Mouse (Mus musculus) heart, embryonic 14.5 days (tissue): Measurements from ENCODE around the gene Ttc28. TPM values are rescaled to one million over a fixed set of nuclear protein-coding genes. Genes with fewer than 3 reads are reported as not detected.

Experiments
- ATAC-seq: fragments of 200-750 bp; cut with Nextera tagmentation; 2 replicates; pipeline ENCODE4 v1.8.0; 2017; ENCODE audit warnings: low read depth, moderate TSS enrichment; ENCODE audit not compliant: insufficient number of reproducible peaks, insufficient read depth, low FRiP score
- H3K27ac ChIP-seq, 2 experiments: fragments of 200-500 bp in 1 of 2; fragments of 300-500 bp in 1 of 2; sonication (generic) in 1 of 2; replicated peaks in 1 of 2; 2 replicates each; pipeline ENCODE4 v1.5.1; 2012 to 2014; ENCODE audit warnings: low read depth in 2 of 2, low read length in 2 of 2, control low read depth in 1 of 2, mild to moderate bottlenecking in 1 of 2, mixed read lengths in 1 of 2; ENCODE audit not compliant: control insufficient read depth in 1 of 2, insufficient read depth in 1 of 2
- H3K27me3 ChIP-seq: fragments of 300-500 bp; sonication (generic); 2 replicates; pipeline ENCODE4 v1.6.1; 2014; ENCODE audit warnings: mild to moderate bottlenecking, low read length, control low read depth; ENCODE audit not compliant: control insufficient read depth, insufficient read depth
- H3K36me3 ChIP-seq: fragments of 300-500 bp; sonication (generic); 2 replicates; pipeline ENCODE4 v1.6.1; 2014; ENCODE audit warnings: mild to moderate bottlenecking, control low read depth, low read length, mixed read lengths; ENCODE audit not compliant: control insufficient read depth, insufficient read depth
- H3K4me1 ChIP-seq, 2 experiments: fragments of 200-500 bp in 1 of 2; fragments of 300-500 bp in 1 of 2; sonication (generic) in 1 of 2; 2 replicates each; pipeline ENCODE4 v1.6.1; 2012 to 2014; ENCODE audit warnings: low read length in 2 of 2, control low read depth in 1 of 2, mixed read lengths in 1 of 2; ENCODE audit not compliant: control insufficient read depth in 2 of 2, insufficient read depth in 2 of 2
- H3K4me2 ChIP-seq: fragments of 300-500 bp; sonication (generic); 2 replicates; pipeline ENCODE4 v1.6.1; 2014; ENCODE audit warnings: mild to moderate bottlenecking, low read length
- H3K4me3 ChIP-seq, 2 experiments: fragments of 200-500 bp in 1 of 2; fragments of 300-500 bp in 1 of 2; sonication (generic) in 1 of 2; 2 replicates each; pipeline ENCODE4 v1.5.1; 2012 to 2014; ENCODE audit warnings: low read length in 2 of 2, mild to moderate bottlenecking in 2 of 2, control low read depth in 1 of 2, low read depth in 1 of 2, moderate library complexity in 1 of 2; ENCODE audit not compliant: control insufficient read depth in 1 of 2, insufficient read depth in 1 of 2
- H3K9ac ChIP-seq: fragments of 300-500 bp; sonication (generic); 2 replicates; pipeline ENCODE4 v1.6.1; 2014; ENCODE audit warnings: mild to moderate bottlenecking, low read length
- H3K9me3 ChIP-seq: fragments of 300-500 bp; sonication (generic); 2 replicates; pipeline ENCODE4 v1.6.1; 2016; ENCODE audit warnings: low read length, control low read depth; ENCODE audit not compliant: control insufficient read depth
- WGBS: fragments of 180-500 bp; shearing (Covaris S2); extraction: QIAGEN DNeasy Blood & Tissue Kit; methylation state at CpG from one replicate; pipeline ENCODE4 v1.1.7; 2014; 5-methylcytosine and 5-hydroxymethylcytosine counted together
- polyA plus RNA-seq: library from polyadenylated mRNA; unstranded; fragments of >200 nt; fragmentation: Nextera tagmentation; extraction: Ambion mirVana; gene quantifications from 2 replicates; pipeline ENCODE4 v1.2.1, GENCODE M21; 2014

Gene Ttc28
- polyA plus RNA-seq, 1 experiment from 2014 or later = 9.0 TPM

GRCm38 (mm10) chr5:111141139-111141885 is 261.7 kb downstream of the Ttc28 start:
- no peak for ATAC-seq
- no peak overlapping the region for H3K9ac ChIP-seq
- peaks cover 34 to 35% of the 10 kb centered on the region in 2 experiments for H3K4me1 ChIP-seq
- no peaks in the 10 kb centered on the region for H3K36me3 ChIP-seq
- no peak overlapping the region for H3K4me3 ChIP-seq
- no peaks in the 10 kb centered on the region for H3K27me3 ChIP-seq
- no peaks in the 10 kb centered on the region for H3K9me3 ChIP-seq
- no peak overlapping the region for H3K4me2 ChIP-seq
- H3K27ac ChIP-seq = no peak overlapping the region
- WGBS = 86% methylated on average over 20 of the region's 20 CpGs

DNA sequence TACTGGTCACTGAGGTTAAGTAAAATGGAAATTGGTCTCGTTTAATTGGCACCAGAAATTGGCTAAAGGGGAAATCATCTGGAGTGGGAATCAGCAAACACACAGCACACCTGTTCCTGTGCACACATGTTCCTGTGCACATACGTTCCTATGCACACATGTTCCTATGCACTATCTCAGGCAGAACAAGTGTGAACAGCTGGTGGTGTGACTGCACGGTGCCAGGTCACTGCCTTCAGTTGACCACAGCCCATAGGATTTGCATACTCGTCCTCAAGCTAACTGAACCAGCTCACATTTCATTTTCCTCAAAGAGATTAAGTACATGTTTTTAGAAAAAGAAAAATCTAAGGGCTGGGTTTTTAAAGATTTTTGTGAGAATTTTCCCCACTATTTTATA is 263.2 kb downstream of the Ttc28 start:
- Histone ChIP-seq H3K9ac (no peak overlapping the region), H3K36me3 (no peaks in the 10 kb centered on the region), H3K9me3 (no peaks in the 10 kb centered on the region)

GRCm38 (mm10) chr5:111144411-111144810 is 264.8 kb downstream of the Ttc28 start:
- no peak overlapping the region for H3K4me3 ChIP-seq
- no peak overlapping the region for H3K27ac ChIP-seq
- no peaks in the 10 kb centered on the region for H3K36me3 ChIP-seq
- peaks cover 5 to 10% of the 10 kb centered on the region in 2 experiments for H3K4me1 ChIP-seq
- no peaks in the 10 kb centered on the region for H3K9me3 ChIP-seq
- ATAC-seq = no peak
- no peak overlapping the region for H3K4me2 ChIP-seq
- H3K9ac ChIP-seq = no peak overlapping the region
- WGBS = 78% methylated on average over 7 of the region's 7 CpGs
- H3K27me3 ChIP-seq = no peaks in the 10 kb centered on the region

More for the DNA sequence above, 263.2 kb downstream of the Ttc28 start:
- H3K4me2 ChIP-seq = no peak overlapping the region
- no peak for ATAC-seq
- no peaks in the 10 kb centered on the region for H3K27me3 ChIP-seq
- H3K27ac ChIP-seq = no peak overlapping the region
- H3K4me3 ChIP-seq = no peak overlapping the region
- H3K4me1 ChIP-seq = peaks cover 19 to 25% of the 10 kb centered on the region in 2 experiments
- 78% methylated on average over 4 of the region's 4 CpGs for WGBS

DNA sequence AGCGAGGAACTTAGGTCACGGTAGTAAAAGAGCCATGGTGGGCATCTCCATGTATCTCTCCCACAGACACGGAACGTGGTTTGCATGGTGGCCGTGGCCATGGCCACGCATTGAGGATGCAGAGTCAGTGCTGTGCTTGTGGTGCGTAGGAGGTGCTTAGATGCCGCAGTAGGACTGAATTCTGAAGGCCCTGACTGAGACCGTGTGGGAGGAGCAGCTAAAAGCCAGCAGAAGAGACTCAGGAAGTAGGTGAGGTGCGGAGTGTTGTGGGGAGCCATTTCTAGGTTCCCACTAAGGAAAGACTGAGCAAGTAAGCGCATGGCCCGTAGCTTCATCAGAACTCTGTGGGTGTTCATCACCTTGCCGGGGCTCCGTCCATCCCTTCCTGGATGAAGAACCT is 271.0 kb downstream of the Ttc28 start:
- no peak overlapping the region for H3K9ac ChIP-seq
- no peaks in the 10 kb centered on the region for H3K36me3 ChIP-seq
- no peak overlapping the region for H3K27ac ChIP-seq
- peaks cover 9 to 16% of the 10 kb centered on the region in 2 experiments for H3K4me1 ChIP-seq
- no peak overlapping the region for H3K4me2 ChIP-seq
- H3K9me3 ChIP-seq = no peaks in the 10 kb centered on the region
- WGBS = 93% methylated on average over 14 of the region's 14 CpGs
- H3K27me3 ChIP-seq = no peaks in the 10 kb centered on the region
- no peak for ATAC-seq
- H3K4me3 ChIP-seq = no peak overlapping the region

- no peak overlapping the region for H3K27ac ChIP-seq
- no peaks in the 10 kb centered on the region for H3K9me3 ChIP-seq
- no peak overlapping the region for H3K9ac ChIP-seq
- no peaks in the 10 kb centered on the region for H3K27me3 ChIP-seq
- H3K4me1 ChIP-seq = peaks cover 14 to 20% of the 10 kb centered on the region in 2 experiments
- no peak overlapping the region for H3K4me2 ChIP-seq
- 54% methylated on average over 19 of the region's 19 CpGs for WGBS
- H3K36me3 ChIP-seq = no peaks in the 10 kb centered on the region
- ATAC-seq = no peak
- no peak overlapping the region for H3K4me3 ChIP-seq
These were observed 272.5 kb downstream of the Ttc28 start for GRCm38 (mm10) chr5:111151882-111152759.

- Histone ChIP-seq H3K27ac (no peak overlapping the region), H3K4me1 (peaks cover 18 to 29% of the 10 kb centered on the region in 2 experiments), H3K9me3 (no peaks in the 10 kb centered on the region), H3K36me3 (no peaks in the 10 kb centered on the region), H3K4me2 (no peak overlapping the region), H3K9ac (no peak overlapping the region), H3K4me3 (no peak overlapping the region), H3K27me3 (no peaks in the 10 kb centered on the region)
- WGBS = 49% methylated on average over 7 of the region's 7 CpGs
- ATAC-seq = no peak
These were observed 275.0 kb downstream of the Ttc28 start for GRCm38 (mm10) chr5:111154586-111154985.

GRCm38 (mm10) chr5:111155271-111155670 is 275.7 kb downstream of the Ttc28 start:
- 86% methylated on average over 4 of the region's 4 CpGs for WGBS
- H3K9ac ChIP-seq = no peak overlapping the region
- no peak overlapping the region for H3K4me3 ChIP-seq
- H3K27ac ChIP-seq = no peak overlapping the region
- H3K36me3 ChIP-seq = no peaks in the 10 kb centered on the region
- H3K9me3 ChIP-seq = no peaks in the 10 kb centered on the region
- no peak for ATAC-seq
- no peaks in the 10 kb centered on the region for H3K27me3 ChIP-seq
- H3K4me1 ChIP-seq = peaks cover 23 to 36% of the 10 kb centered on the region in 2 experiments
- no peak overlapping the region for H3K4me2 ChIP-seq
